ENCODE assay signal across 28 mouse cellular contexts in the genomic region with DNA sequence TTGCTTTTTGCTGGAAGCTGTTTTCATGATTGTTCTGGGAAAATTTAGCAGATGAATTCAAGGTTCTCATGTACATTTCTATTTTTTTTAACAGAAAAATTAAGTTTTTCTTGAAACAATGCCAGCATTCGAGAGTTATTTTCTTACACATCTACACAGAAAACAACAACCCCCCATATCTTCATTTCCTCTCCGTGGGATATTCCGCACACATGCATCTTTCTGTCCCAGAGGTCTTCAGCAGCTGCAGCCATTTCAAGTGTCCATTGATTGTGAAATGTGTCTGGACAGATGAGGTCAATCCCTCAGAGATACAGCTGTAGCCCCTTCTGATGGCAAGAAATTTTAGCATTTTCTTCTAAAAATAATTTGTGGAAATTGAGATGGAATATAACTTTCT.
DNase-seq lines count a peak whose midpoint lies in the region; ATAC-seq and TF ChIP-seq lines count a peak whose summit lies in the region.
"Had no signal": no experiment of that assay in that cellular context is flagged by ENCODE, and none has a peak within 500 bp of the region (broad histone marks: within the 10 kb centered on the region; RNA-seq: fewer than 3 reads in every experiment).

No protein-coding gene starts in this region.

- peak; percentile 18 for DNase-seq in gastrocnemius, adult 18-20 months (ENCODE audit: low spot score)
- no peak for DNase-seq in gastrocnemius, postnatal 25 days
- peak; percentile 36 to 52 for DNase-seq in heart, adult 18-20 months
- no peak for DNase-seq in heart, postnatal 14 days
- peak; percentile 36 to 56 for DNase-seq in heart, adult 9 months (ENCODE audit: low spot score in 2 of 2)
- DNase-seq in heart, embryonic 10.5 days (ENCODE audit: low spot score): no peak
- DNase-seq in lung, embryonic 14.5 days: peak; percentile 19
- DNase-seq in lung, postnatal 10 days: no peak
- DNase-seq: adrenal gland, postnatal 10 days; adrenal gland, postnatal 36 days; B cell, adult 2 months; cerebellum, adult 18-20 months; cerebellum, adult 9-10 months; cerebellum, postnatal 14 days; gastrocnemius, postnatal 36 days; kidney, adult 18-20 months; kidney, adult 9 months had no signal

- no peaks in the 10 kb centered on the region for H3K27me3 ChIP-seq in heart, embryonic 10.5 days (ENCODE audit: insufficient read depth, poor library complexity, severe bottlenecking)
- no peaks in the 10 kb centered on the region for H3K27me3 ChIP-seq in lung, embryonic 14.5 days (ENCODE audit: insufficient read depth, low read length)
- H3K27me3 ChIP-seq: CH12.LX; embryonic facial prominence, embryonic 12.5 days; forebrain, embryonic 12.5 days; forebrain, embryonic 15.5 days; Patski had no signal

- WGBS in heart, embryonic 10.5 days: 79% methylated on average over 3 of the region's 3 CpGs
- 52% methylated on average over 3 of the region's 3 CpGs for WGBS in lung, embryonic 14.5 days

- no peaks in the 10 kb centered on the region for H3K9me3 ChIP-seq in heart, embryonic 10.5 days
- H3K9me3 ChIP-seq in lung, embryonic 14.5 days (ENCODE audit: low read depth, low read length): no peaks in the 10 kb centered on the region
- H3K9me3 ChIP-seq: embryonic facial prominence, embryonic 12.5 days; forebrain, embryonic 12.5 days; forebrain, embryonic 15.5 days had no signal

- no peak overlapping the region for H3K4me3 ChIP-seq in heart, embryonic 10.5 days
- no peak overlapping the region for H3K4me3 ChIP-seq in lung, embryonic 14.5 days (ENCODE audit: low read depth, low read length)
- H3K4me3 ChIP-seq: embryonic facial prominence, embryonic 12.5 days; erythroblast, embryonic 14.5 days; forebrain, embryonic 12.5 days; forebrain, embryonic 15.5 days had no signal

- no peak for TF ChIP-seq CTCF in lung, embryonic 14.5 days (IDR thresholded peaks at IDR 0.05; ENCODE audit: low read depth)

- no peak overlapping the region for H3K9ac ChIP-seq in lung, embryonic 14.5 days
- H3K9ac ChIP-seq: embryonic facial prominence, embryonic 12.5 days; forebrain, embryonic 12.5 days; forebrain, embryonic 15.5 days; hindbrain, embryonic 14.5 days had no signal

- ATAC-seq in lung, embryonic 14.5 days (ENCODE audit: insufficient read depth): no peak
- ATAC-seq: forebrain, embryonic 15.5 days; hindbrain, postnatal 0 days; inflammation-experienced regulatory T-cells, adult 6 months; intestine, embryonic 16.5 days; Patski had no signal

- H3K4me2 ChIP-seq in lung, embryonic 14.5 days: no peak overlapping the region
- H3K4me2 ChIP-seq: embryonic facial prominence, embryonic 12.5 days; forebrain, embryonic 12.5 days; forebrain, embryonic 15.5 days; hindbrain, embryonic 14.5 days had no signal

- H3K4me1 ChIP-seq in heart, embryonic 10.5 days: 0 out of 2 replicates have a peak, but pooled peaks cover 5% of the 10 kb centered on the region
- peaks cover 12% of the 10 kb centered on the region for H3K4me1 ChIP-seq in lung, embryonic 14.5 days (ENCODE audit: insufficient read depth)
- H3K4me1 ChIP-seq: forebrain, embryonic 12.5 days; forebrain, embryonic 15.5 days had no signal

- intact Hi-C loops in heart, postnatal 14 days (cut with DNase I): no loop called here

- no peaks in the 10 kb centered on the region for H3K36me3 ChIP-seq in heart, embryonic 10.5 days
- H3K36me3 ChIP-seq in lung, embryonic 14.5 days (ENCODE audit: insufficient read depth): no peaks in the 10 kb centered on the region
- H3K36me3 ChIP-seq: embryonic facial prominence, embryonic 12.5 days; forebrain, embryonic 12.5 days; forebrain, embryonic 15.5 days; G1E had no signal

- H3K27ac ChIP-seq in heart, embryonic 10.5 days: no peak overlapping the region
- H3K27ac ChIP-seq in lung, embryonic 14.5 days (ENCODE audit: low read depth): no peak overlapping the region
- H3K27ac ChIP-seq: embryonic facial prominence, embryonic 12.5 days; forebrain, embryonic 12.5 days; forebrain, embryonic 15.5 days; hindbrain, embryonic 14.5 days; hindbrain, postnatal 0 days had no signal

Comparison
In these comparisons a context has a peak if more than half of its experiments do, and no peak if none do; other contexts are left out.
1. DNase-seq: peak in gastrocnemius, adult 18-20 months (single experiment), heart, adult 18-20 months (2 of 2), heart, adult 9 months (2 of 2) and lung, embryonic 14.5 days (single experiment); none in gastrocnemius, postnatal 25 days (single experiment), heart, postnatal 14 days (0 of 2), heart, embryonic 10.5 days (single experiment) and lung, postnatal 10 days (single experiment).